Mouse (Mus musculus) midbrain, embryonic 13.5 days (tissue): ENCODE measurements around the gene Agpat1. TPM values are rescaled to one million over a fixed set of nuclear protein-coding genes. Genes with fewer than 3 reads are reported as not detected.

Experiments used
- ATAC-seq: fragments of 200-750 bp; cut with Nextera tagmentation; 2 replicates; pipeline ENCODE4 v1.8.0; 2017; ENCODE audit warnings: mild to moderate bottlenecking, moderate TSS enrichment, moderate library complexity
- H3K27ac ChIP-seq: fragments of 300-500 bp; sonication (generic); 2 replicates; pipeline ENCODE4 v1.5.1; 2015; ENCODE audit warnings: inconsistent platforms, mild to moderate bottlenecking, moderate library complexity
- H3K27me3 ChIP-seq: fragments of 300-500 bp; sonication (generic); 2 replicates; pipeline ENCODE4 v1.6.1; 2015; ENCODE audit warnings: mild to moderate bottlenecking, inconsistent platforms
- H3K36me3 ChIP-seq: fragments of 300-500 bp; sonication (generic); 2 replicates; pipeline ENCODE4 v1.6.1; 2015; ENCODE audit warnings: mild to moderate bottlenecking, inconsistent platforms
- H3K4me1 ChIP-seq: fragments of 300-500 bp; sonication (generic); replicated peaks from 2 replicates; pipeline ENCODE4 v1.6.1; 2015; ENCODE audit warnings: inconsistent platforms
- H3K4me2 ChIP-seq: fragments of 300-500 bp; sonication (generic); replicated peaks from 2 replicates; pipeline ENCODE4 v1.6.1; 2015; ENCODE audit warnings: moderate library complexity, mild to moderate bottlenecking, inconsistent platforms
- H3K4me3 ChIP-seq: fragments of 300-500 bp; sonication (generic); replicated peaks from 2 replicates; pipeline ENCODE4 v1.5.1; 2015; ENCODE audit warnings: mild to moderate bottlenecking, inconsistent platforms
- H3K9ac ChIP-seq: fragments of 300-500 bp; sonication (generic); replicated peaks from 2 replicates; pipeline ENCODE4 v1.6.1; 2015; ENCODE audit warnings: mild to moderate bottlenecking, inconsistent platforms
- H3K9me3 ChIP-seq: fragments of 300-500 bp; sonication (generic); 2 replicates; pipeline ENCODE4 v1.6.1; 2016; ENCODE audit warnings: mild to moderate bottlenecking, inconsistent platforms
- WGBS: fragments of 180-500 bp; shearing (Covaris S2); methylation state at CpG from one replicate; pipeline ENCODE4 v1.1.7; 2015; 5-methylcytosine and 5-hydroxymethylcytosine counted together
- polyA plus RNA-seq: library from polyadenylated mRNA; unstranded; fragments of >200 nt; fragmentation: Nextera tagmentation; extraction: Ambion mirVana; gene quantifications from 2 replicates; pipeline ENCODE4 v1.2.1, GENCODE M21; 2015

The Agpat1 gene
- 86.0 and 100 TPM in 2 replicates for polyA plus RNA-seq

- Histone ChIP-seq H3K4me1 (peaks cover 53% of the 10 kb centered on the region), H3K27ac (peak within 1 kb of the TSS; percentile 91), H3K27me3 (no peaks in the 10 kb centered on the region), H3K9me3 (no peaks in the 10 kb centered on the region), H3K4me2 (peak within 1 kb of the TSS; percentile 100), H3K9ac (peak within 1 kb of the TSS; percentile 97), H3K4me3 (peak within 1 kb of the TSS; percentile 93), H3K36me3 (peaks cover 28% of the 10 kb centered on the region)
- ATAC-seq: peak; percentile 87
- WGBS: under 1% methylated on average over 35 of the region's 35 CpGs
These were observed at the start of gene Agpat1 for GRCm38 (mm10) chr17:34604061-34604508. Agpat1 (plus strand) TSS chr17:34604262.

GRCm38 (mm10) chr17:34555483-34555882, 48.6 kb upstream of the Agpat1 start:
- H3K27me3 ChIP-seq: no peaks in the 10 kb centered on the region
- no peak overlapping the region for H3K4me3 ChIP-seq
- ATAC-seq: no peak
- 25% methylated on average over 5 of the region's 5 CpGs for WGBS
- no peaks in the 10 kb centered on the region for H3K4me1 ChIP-seq
- no peaks in the 10 kb centered on the region for H3K36me3 ChIP-seq
- H3K9me3 ChIP-seq: no peaks in the 10 kb centered on the region
- H3K9ac ChIP-seq: no peak overlapping the region
- H3K27ac ChIP-seq: no peak overlapping the region
- no peak overlapping the region for H3K4me2 ChIP-seq

- ATAC-seq: no peak
- Histone ChIP-seq H3K36me3 (no peaks in the 10 kb centered on the region), H3K27me3 (no peaks in the 10 kb centered on the region), H3K4me1 (0 out of 2 replicates have a peak, but pooled peaks cover 5% of the 10 kb centered on the region), H3K27ac (no peak overlapping the region), H3K9me3 (no peaks in the 10 kb centered on the region), H3K4me3 (no peak overlapping the region), H3K9ac (no peak overlapping the region), H3K4me2 (no peak overlapping the region)
- WGBS: 84% methylated on average over 8 of the region's 8 CpGs
These were observed 47.7 kb upstream of the Agpat1 start for GRCm38 (mm10) chr17:34556406-34556805.

- Histone ChIP-seq H3K27ac (no peak overlapping the region), H3K4me2 (no peak overlapping the region), H3K36me3 (no peaks in the 10 kb centered on the region), H3K4me1 (0 out of 2 replicates have a peak, but pooled peaks cover 5% of the 10 kb centered on the region), H3K9me3 (no peaks in the 10 kb centered on the region), H3K9ac (no peak overlapping the region), H3K4me3 (no peak overlapping the region), H3K27me3 (no peaks in the 10 kb centered on the region)
- WGBS: 81% methylated on average over 11 of the region's 11 CpGs
- no peak for ATAC-seq
These were observed 46.7 kb upstream of the Agpat1 start for GRCm38 (mm10) chr17:34557411-34557810.

- H3K4me1 ChIP-seq: peaks cover 6% of the 10 kb centered on the region; the same call in 1 of the 2 replicates
- WGBS: 89% methylated on average over 7 of the region's 7 CpGs
These were observed 44.9 kb upstream of the Agpat1 start for GRCm38 (mm10) chr17:34559116-34559515.

GRCm38 (mm10) chr17:34559895-34560294, 44.2 kb upstream of the Agpat1 start:
- WGBS: 40% methylated on average over 15 of the region's 15 CpGs
- Histone ChIP-seq H3K27ac (no peak overlapping the region), H3K4me3 (no peak overlapping the region), H3K4me2 (no peak overlapping the region), H3K9me3 (no peaks in the 10 kb centered on the region), H3K27me3 (no peaks in the 10 kb centered on the region), H3K4me1 (peaks cover 10% of the 10 kb centered on the region; the same call in 1 of the 2 replicates), H3K9ac (no peak overlapping the region), H3K36me3 (no peaks in the 10 kb centered on the region)
- ATAC-seq: no peak

More at GRCm38 (mm10) chr17:34559116-34559515, 44.9 kb upstream of the Agpat1 start:
- no peaks in the 10 kb centered on the region for H3K36me3 ChIP-seq
- H3K9ac ChIP-seq: no peak overlapping the region
- no peak overlapping the region for H3K4me3 ChIP-seq
- no peaks in the 10 kb centered on the region for H3K27me3 ChIP-seq
- no peak overlapping the region for H3K27ac ChIP-seq
- no peaks in the 10 kb centered on the region for H3K9me3 ChIP-seq
- no peak for ATAC-seq
- no peak overlapping the region for H3K4me2 ChIP-seq

GRCm38 (mm10) chr17:34560438-34560837, 43.6 kb upstream of the Agpat1 start:
- no peak overlapping the region for H3K4me3 ChIP-seq

GRCm38 (mm10) chr17:34561200-34561599, 42.9 kb upstream of the Agpat1 start:
- no peak overlapping the region for H3K4me2 ChIP-seq
- 0 out of 2 replicates have a peak, but pooled peaks have one; percentile 34 for ATAC-seq
- peak overlapping the region; percentile 25; the same call in 1 of the 2 replicates for H3K27ac ChIP-seq
- H3K27me3 ChIP-seq: no peaks in the 10 kb centered on the region
- H3K4me1 ChIP-seq: peaks cover 10% of the 10 kb centered on the region; the same call in 1 of the 2 replicates
- H3K36me3 ChIP-seq: no peaks in the 10 kb centered on the region
- WGBS: 38% methylated on average over 8 of the region's 8 CpGs
- H3K9ac ChIP-seq: no peak overlapping the region; the same call in 1 of the 2 replicates
- no peak overlapping the region for H3K4me3 ChIP-seq
- H3K9me3 ChIP-seq: no peaks in the 10 kb centered on the region

More at GRCm38 (mm10) chr17:34560438-34560837, 43.6 kb upstream of the Agpat1 start:
- WGBS: 93% methylated on average over 6 of the region's 6 CpGs
- Histone ChIP-seq H3K36me3 (no peaks in the 10 kb centered on the region), H3K4me1 (peaks cover 10% of the 10 kb centered on the region; the same call in 1 of the 2 replicates), H3K27ac (no peak overlapping the region), H3K9ac (no peak overlapping the region), H3K27me3 (no peaks in the 10 kb centered on the region), H3K9me3 (no peaks in the 10 kb centered on the region), H3K4me2 (no peak overlapping the region)
- ATAC-seq: no peak

- WGBS: 51% methylated on average over 3 of the region's 3 CpGs
- H3K36me3 ChIP-seq: no peaks in the 10 kb centered on the region
- H3K27me3 ChIP-seq: 0 out of 2 replicates have a peak, but pooled peaks cover 4% of the 10 kb centered on the region
- H3K27ac ChIP-seq: no peak overlapping the region
- H3K4me1 ChIP-seq: peaks cover 10% of the 10 kb centered on the region; the same call in 1 of the 2 replicates
- H3K4me3 ChIP-seq: no peak overlapping the region
- no peak for ATAC-seq
- H3K9ac ChIP-seq: no peak overlapping the region
- no peak overlapping the region for H3K4me2 ChIP-seq
- H3K9me3 ChIP-seq: no peaks in the 10 kb centered on the region
These were observed 41.5 kb upstream of the Agpat1 start for GRCm38 (mm10) chr17:34562595-34562994.

GRCm38 (mm10) chr17:34563354-34563753, 40.7 kb upstream of the Agpat1 start:
- H3K27ac ChIP-seq: no peak overlapping the region
- H3K27me3 ChIP-seq: 0 out of 2 replicates have a peak, but pooled peaks cover 7% of the 10 kb centered on the region
- no peaks in the 10 kb centered on the region for H3K9me3 ChIP-seq
- WGBS: 83% methylated on average over 11 of the region's 11 CpGs
- H3K9ac ChIP-seq: no peak overlapping the region
- ATAC-seq: no peak
- peaks cover 10% of the 10 kb centered on the region; the same call in 1 of the 2 replicates for H3K4me1 ChIP-seq
- H3K4me2 ChIP-seq: no peak overlapping the region
- no peaks in the 10 kb centered on the region for H3K36me3 ChIP-seq
- H3K4me3 ChIP-seq: no peak overlapping the region

- H3K36me3 ChIP-seq: no peaks in the 10 kb centered on the region
- H3K9me3 ChIP-seq: no peaks in the 10 kb centered on the region
- no peak within 1 kb of the TSS for H3K9ac ChIP-seq
- no peak within 1 kb of the TSS; the same call in 1 of the 2 replicates for H3K4me2 ChIP-seq
- H3K4me3 ChIP-seq: no peak within 1 kb of the TSS
- H3K4me1 ChIP-seq: peaks cover 10% of the 10 kb centered on the region; the same call in 1 of the 2 replicates
- 0 out of 2 replicates have a peak within 1 kb of the TSS, but pooled peaks have one; percentile 17 for H3K27ac ChIP-seq
- WGBS: 21% methylated on average over 6 of the region's 6 CpGs
- H3K27me3 ChIP-seq: 0 out of 2 replicates have a peak, but pooled peaks cover 10% of the 10 kb centered on the region
- ATAC-seq: no peak
These were observed 40.0 kb upstream of the Agpat1 start, which contains the start of gene Notch4 for GRCm38 (mm10) chr17:34564003-34564421. Notch4 (plus strand) TSS chr17:34564268.

GRCm38 (mm10) chr17:34564796-34565195, 39.3 kb upstream of the Agpat1 start:
- 62% methylated on average over 3 of the region's 3 CpGs for WGBS
- Histone ChIP-seq H3K27ac (0 out of 2 replicates have a peak overlapping the region, but pooled peaks have one; percentile 17), H3K4me2 (no peak overlapping the region; the same call in 1 of the 2 replicates)

More at GRCm38 (mm10) chr17:34564796-34565195, 39.3 kb upstream of the Agpat1 start:
- Histone ChIP-seq H3K27me3 (0 out of 2 replicates have a peak, but pooled peaks cover 10% of the 10 kb centered on the region), H3K36me3 (no peaks in the 10 kb centered on the region), H3K4me3 (no peak overlapping the region), H3K4me1 (peaks cover 10% of the 10 kb centered on the region; the same call in 1 of the 2 replicates), H3K9ac (no peak overlapping the region), H3K9me3 (no peaks in the 10 kb centered on the region)
- no peak for ATAC-seq
